In genomic region chr3:106000707-106001375, GRCm38 (mm10) we compare ENCODE assay signal across 8 mouse cellular contexts. TPM values are rescaled to one million over a fixed set of nuclear protein-coding genes. Genes with fewer than 3 reads are reported as not detected.
DNase-seq lines count a peak whose midpoint lies in the region; ATAC-seq and TF ChIP-seq lines count a peak whose summit lies in the region.

No protein-coding gene starts in this region.

- H3K36me3 ChIP-seq in limb, embryonic 14.5 days (ENCODE audit: control insufficient read depth, insufficient read depth, low read length), result no peaks in the 10 kb centered on the region

- peak; percentile 19; the same call in 1 of the 2 replicates for ATAC-seq in limb, embryonic 14.5 days (ENCODE audit: low FRiP score, low read depth)

- no peak overlapping the region for H3K9ac ChIP-seq in limb, embryonic 14.5 days (ENCODE audit: low read depth, low read length, severe bottlenecking)

- H3K27me3 ChIP-seq in limb, embryonic 14.5 days (ENCODE audit: control insufficient read depth, insufficient read depth, low read length), result no peaks in the 10 kb centered on the region

- 17% methylated on average over 11 of the region's 11 CpGs for WGBS in limb, embryonic 14.5 days

- H3K4me3 ChIP-seq in limb, embryonic 14.5 days (replicated peaks; ENCODE audit: low read length), result no peak overlapping the region

- no peak for TF ChIP-seq POLR2A in limb, embryonic 14.5 days (IDR thresholded peaks at IDR 0.05; ENCODE audit: borderline replicate concordance, extremely low read depth, insufficient read depth, insufficient read length)

- peak; percentile 3 for DNase-seq in embryo, embryonic 10.5 days (ENCODE audit: low spot score)
- DNase-seq in embryo, embryonic 10 days (ENCODE audit: low spot score), result no peak
- peak; percentile 33 to 43 for DNase-seq in spleen, postnatal 36 days (ENCODE audit: low spot score in 2 of 2)
- DNase-seq in spleen, postnatal 14 days (ENCODE audit: low spot score in 2 of 2), result no peak
- DNase-seq in limb, embryonic 14.5 days (ENCODE audit: low spot score), result no peak
- no peak for DNase-seq in adrenal gland, postnatal 4 days (ENCODE audit: low spot score in 2 of 2)
- DNase-seq in layer of hippocampus, postnatal 36 days, result no peak
- no peak for DNase-seq in frontal cortex, postnatal 14 days (ENCODE audit: low spot score in 2 of 2)

- no peak overlapping the region for H3K27ac ChIP-seq in limb, embryonic 14.5 days (replicated peaks; ENCODE audit: low read depth, low read length)

- H3K4me2 ChIP-seq in limb, embryonic 14.5 days (replicated peaks; ENCODE audit: low read depth, low read length, severe bottlenecking), result peak overlapping the region; percentile 22

- H3K9me3 ChIP-seq in limb, embryonic 14.5 days (ENCODE audit: control insufficient read depth, low read length), result no peaks in the 10 kb centered on the region

- peaks cover 7% of the 10 kb centered on the region; the same call in 1 of the 2 replicates for H3K4me1 ChIP-seq in limb, embryonic 14.5 days (ENCODE audit: control insufficient read depth, insufficient read depth, low read length)

RNA-seq across cellular contexts. Expression of gene Pifo, which starts 13.6 kb away (rescaled TPM):
- polyA plus RNA-seq in limb, embryonic 14.5 days (2012; rRNA removed), result 0.09 TPM in 1 of 2 replicates, not detected in the other
- polyA plus RNA-seq in limb, embryonic 14.5 days (2014; fragmentation: Nextera tagmentation; extraction: Ambion mirVana), result not detected in 2 replicates
- total RNA-seq in adrenal gland, postnatal 4 days (2021), result not detected
- total RNA-seq in layer of hippocampus, postnatal 36 days (2021), result not detected

RNA-seq across cellular contexts. Expression of gene Ovgp1, which starts 27.3 kb away (rescaled TPM):
- polyA plus RNA-seq in limb, embryonic 14.5 days (2012; rRNA removed), result 3.4 and 3.6 TPM in 2 replicates
- polyA plus RNA-seq in limb, embryonic 14.5 days (2014; fragmentation: Nextera tagmentation; extraction: Ambion mirVana), result 0.37 and 0.94 TPM in 2 replicates
- 1 to 10 TPM; 1.7 to 2.0 TPM for total RNA-seq in adrenal gland, postnatal 4 days (2021)
- 1 to 10 TPM; 2.8 to 3.0 TPM for total RNA-seq in layer of hippocampus, postnatal 36 days (2021)

RNA-seq across cellular contexts. Expression of gene Chil5, which starts 31.8 kb away (rescaled TPM):
- 0.05 TPM in 1 of 2 replicates, not detected in the other for polyA plus RNA-seq in limb, embryonic 14.5 days (2012; rRNA removed)
- polyA plus RNA-seq in limb, embryonic 14.5 days (2014; fragmentation: Nextera tagmentation; extraction: Ambion mirVana), result not detected in 2 replicates
- not detected for total RNA-seq in adrenal gland, postnatal 4 days (2021)
- not detected for total RNA-seq in layer of hippocampus, postnatal 36 days (2021)

RNA-seq across cellular contexts. Expression of gene Atp5f1, which starts 40.9 kb away (rescaled TPM):
- polyA plus RNA-seq in limb, embryonic 14.5 days (2012; rRNA removed), result 162 and 233 TPM in 2 replicates
- 409 and 438 TPM in 2 replicates for polyA plus RNA-seq in limb, embryonic 14.5 days (2014; fragmentation: Nextera tagmentation; extraction: Ambion mirVana)
- 100 to 1,000 TPM; 328 to 331 TPM for total RNA-seq in adrenal gland, postnatal 4 days (2021)
- total RNA-seq in layer of hippocampus, postnatal 36 days (2021), result 100 to 1,000 TPM; 277 to 291 TPM

RNA-seq across cellular contexts. Expression of gene Wdr77, which starts 41.7 kb away (rescaled TPM):
- polyA plus RNA-seq in limb, embryonic 14.5 days (2012; rRNA removed), result 92.1 and 100 TPM in 2 replicates
- polyA plus RNA-seq in limb, embryonic 14.5 days (2014; fragmentation: Nextera tagmentation; extraction: Ambion mirVana), result 107 and 111 TPM in 2 replicates
- total RNA-seq in adrenal gland, postnatal 4 days (2021), result 10 to 100 TPM; 74.0 to 76.3 TPM
- total RNA-seq in layer of hippocampus, postnatal 36 days (2021), result 10 to 100 TPM; 50.8 to 50.9 TPM

Comparison
In these comparisons a context has a peak if more than half of its experiments do, and no peak if none do; other contexts are left out.
1. DNase-seq: peak in embryo, embryonic 10.5 days (single experiment) and spleen, postnatal 36 days (2 of 2); none in embryo, embryonic 10 days (single experiment), spleen, postnatal 14 days (0 of 2), limb, embryonic 14.5 days (single experiment), adrenal gland, postnatal 4 days (0 of 2), layer of hippocampus, postnatal 36 days (0 of 2) and frontal cortex, postnatal 14 days (0 of 2).